Mouse (Mus musculus): ENCODE measurements around the gene Gm10778. TPM values are rescaled to one million over a fixed set of nuclear protein-coding genes. Genes with fewer than 3 reads are reported as not detected.
"Not testable (repeated sequence)": the region's sequence is repeated elsewhere in the genome, so short reads cannot be mapped to it uniquely, and the experiment has no call there.

Gm10778 gene
- polyA plus RNA-seq, 1 experiment from 2014 or later = 4.9 TPM

DNA sequence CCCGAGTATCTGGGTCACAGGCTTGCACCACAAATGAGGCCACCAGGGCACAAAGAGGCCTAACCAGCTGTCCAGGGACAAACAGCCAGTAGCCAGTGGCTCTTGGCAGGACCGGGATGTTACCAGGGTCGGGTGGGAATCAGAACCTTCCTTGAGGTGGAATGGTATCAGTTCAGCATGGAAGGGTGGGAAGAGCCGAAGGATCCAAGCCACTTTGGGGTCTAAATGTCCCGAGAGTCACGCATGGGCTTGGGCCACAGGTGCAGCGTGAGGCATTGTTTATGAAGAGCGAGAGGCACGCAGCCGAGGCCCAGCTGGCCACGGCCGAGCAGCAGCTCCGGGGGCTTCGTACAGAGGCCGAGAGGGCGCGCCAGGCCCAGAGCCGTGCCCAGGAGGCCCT lies 4.1 kb upstream of the Gm10778 start:
- ATAC-seq (ENCODE audit: insufficient number of reproducible peaks, insufficient read depth, low FRiP score, low TSS enrichment, low read depth) = no peak
- Histone ChIP-seq H3K27me3 (no peaks in the 10 kb centered on the region), H3K9ac (replicated peaks) (no peak overlapping the region), H3K4me1 (replicated peaks) (peaks cover 20% of the 10 kb centered on the region), H3K4me3 (replicated peaks) (no peak overlapping the region), H3K4me2 (no peak overlapping the region; the same call in 1 of the 2 replicates), H3K27ac (no peak overlapping the region), H3K36me3 (no peaks in the 10 kb centered on the region), H3K9me3 (no peaks in the 10 kb centered on the region)
- 92% methylated on average over 18 of the region's 18 CpGs for WGBS

DNA sequence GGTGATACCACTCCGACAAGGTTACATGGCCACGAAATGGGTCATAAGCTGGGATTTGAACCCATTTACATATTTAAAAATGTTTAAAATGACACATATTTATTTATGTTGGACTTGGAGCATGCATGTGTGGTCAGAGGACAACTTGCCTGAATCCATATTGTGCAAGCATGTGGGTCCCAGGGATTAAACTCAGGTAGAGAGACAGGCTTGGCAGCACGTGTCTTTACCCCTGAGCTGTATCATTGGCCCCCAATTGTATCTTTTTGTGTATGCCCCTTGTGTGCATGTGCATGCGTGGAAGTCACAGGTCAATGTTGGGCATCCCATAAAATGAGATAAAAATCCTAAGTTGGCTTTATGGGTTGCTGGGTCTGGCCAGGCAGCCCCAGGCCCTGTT lies 3.5 kb upstream of the Gm10778 start:
- Histone ChIP-seq H3K36me3 (peaks cover 2% of the 10 kb centered on the region; the same call in 1 of the 2 replicates), H3K27ac (no peak overlapping the region), H3K9ac (replicated peaks) (no peak overlapping the region), H3K27me3 (no peaks in the 10 kb centered on the region), H3K4me3 (replicated peaks) (no peak overlapping the region), H3K4me1 (replicated peaks) (peaks cover 20% of the 10 kb centered on the region), H3K4me2 (no peak overlapping the region), H3K9me3 (no peaks in the 10 kb centered on the region)
- no peak for ATAC-seq (ENCODE audit: insufficient number of reproducible peaks, insufficient read depth, low FRiP score, low TSS enrichment, low read depth)
- WGBS = 89% methylated on average over 4 of the region's 4 CpGs

DNA sequence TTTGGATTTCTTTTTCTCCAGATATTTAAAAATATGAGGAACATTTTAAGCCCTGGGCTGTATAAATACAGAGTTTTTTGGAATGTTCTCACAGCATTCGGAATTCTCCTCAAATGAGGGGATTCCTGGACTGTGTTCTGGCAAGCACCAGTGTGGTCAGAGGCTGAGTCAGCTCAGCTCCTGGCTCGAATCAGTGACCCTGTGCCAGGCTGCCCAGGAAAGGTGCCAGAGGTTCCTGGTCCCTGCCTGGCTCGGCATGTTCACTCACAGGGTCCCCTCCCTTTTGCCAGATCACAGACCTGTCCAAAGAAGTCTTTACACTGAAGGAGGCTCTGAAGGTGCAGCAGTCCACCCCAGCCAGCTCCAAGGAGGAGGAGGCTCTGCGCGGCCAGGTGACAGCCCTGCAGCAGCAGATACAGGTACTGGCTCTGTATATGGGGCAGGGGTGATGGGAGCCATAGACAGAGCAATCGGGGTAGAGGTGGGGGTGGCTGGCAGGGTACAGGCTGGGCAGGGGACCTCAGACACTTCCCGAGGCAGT lies 2.8 kb upstream of the Gm10778 start:
- ATAC-seq (ENCODE audit: insufficient number of reproducible peaks, insufficient read depth, low FRiP score, low TSS enrichment, low read depth) = no peak
- Histone ChIP-seq H3K27me3 (no peaks in the 10 kb centered on the region), H3K9me3 (no peaks in the 10 kb centered on the region), H3K4me3 (replicated peaks) (no peak overlapping the region), H3K9ac (replicated peaks) (no peak overlapping the region), H3K4me1 (replicated peaks) (peaks cover 20% of the 10 kb centered on the region), H3K36me3 (peaks cover 8% of the 10 kb centered on the region; the same call in 1 of the 2 replicates), H3K4me2 (no peak overlapping the region), H3K27ac (no peak overlapping the region)
- 81% methylated on average over 7 of the region's 7 CpGs for WGBS

- H3K9me3 ChIP-seq = peaks cover 47% of the 10 kb centered on the region
- WGBS = 95% methylated on average over 10 of the region's 10 CpGs
- no peak for ATAC-seq (ENCODE audit: insufficient number of reproducible peaks, insufficient read depth, low FRiP score, low TSS enrichment, low read depth)
Observed at GRCm38 (mm10) chr10:81655178-81655577, 6.3 kb downstream of the Gm10778 start.

GRCm38 (mm10) chr10:81656174-81656573 lies 7.3 kb downstream of the Gm10778 start:
- H3K4me1 ChIP-seq (replicated peaks) = no peaks in the 10 kb centered on the region
- no peaks in the 10 kb centered on the region for H3K27me3 ChIP-seq
- WGBS = 92% methylated on average over 2 of the region's 2 CpGs
- H3K9ac ChIP-seq (replicated peaks) = no peak overlapping the region
- no peak overlapping the region for H3K4me3 ChIP-seq (replicated peaks)
- ATAC-seq (ENCODE audit: insufficient number of reproducible peaks, insufficient read depth, low FRiP score, low TSS enrichment, low read depth) = no peak
- H3K4me2 ChIP-seq = no peak overlapping the region
- no peak overlapping the region for H3K27ac ChIP-seq
- H3K9me3 ChIP-seq = peaks cover 51% of the 10 kb centered on the region
- H3K36me3 ChIP-seq = peaks cover 46% of the 10 kb centered on the region

More at GRCm38 (mm10) chr10:81655178-81655577, 6.3 kb downstream of the Gm10778 start:
- H3K4me2 ChIP-seq = no peak overlapping the region
- H3K4me1 ChIP-seq (replicated peaks) = no peaks in the 10 kb centered on the region
- H3K27me3 ChIP-seq = no peaks in the 10 kb centered on the region
- H3K27ac ChIP-seq = no peak overlapping the region
- H3K4me3 ChIP-seq (replicated peaks) = no peak overlapping the region
- H3K36me3 ChIP-seq = peaks cover 50% of the 10 kb centered on the region
- no peak overlapping the region for H3K9ac ChIP-seq (replicated peaks)

DNA sequence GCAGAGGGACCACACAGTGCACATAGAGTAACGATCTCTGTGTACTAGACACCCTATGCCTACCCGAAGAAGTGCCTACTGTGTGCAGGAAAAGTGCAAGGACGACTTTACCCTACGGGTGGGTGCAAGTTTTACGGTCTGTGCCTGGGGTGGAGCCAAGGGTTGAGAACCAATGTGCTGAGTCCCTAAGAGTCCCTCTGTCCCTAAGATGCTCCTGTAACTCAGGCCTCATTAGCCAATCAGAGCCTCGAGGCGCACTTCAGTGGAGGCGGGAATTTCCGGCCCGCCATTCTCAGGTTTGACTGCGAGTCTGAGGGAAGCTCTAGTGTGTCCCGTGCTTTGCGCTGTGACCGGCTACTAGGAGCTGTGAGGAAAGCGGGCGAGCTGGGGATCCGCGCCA lies 38.3 kb downstream of the Gm10778 start:
- H3K4me2 ChIP-seq; ATAC-seq (ENCODE audit: insufficient number of reproducible peaks, insufficient read depth, low FRiP score, low TSS enrichment, low read depth); H3K27ac ChIP-seq; H3K36me3 ChIP-seq; H3K4me3 ChIP-seq (replicated peaks); H3K9me3 ChIP-seq; H3K27me3 ChIP-seq; H3K9ac ChIP-seq (replicated peaks); H3K4me1 ChIP-seq (replicated peaks): not testable (repeated sequence)
- WGBS = no CpG with 5 or more reads among the region's 18 CpGs

GRCm38 (mm10) chr10:81704531-81705301 lies 55.9 kb downstream of the Gm10778 start, which contains the start of gene Zfp433:
Zfp433 (plus strand) TSS chr10:81704825.
- H3K4me3 ChIP-seq (replicated peaks); H3K36me3 ChIP-seq; H3K4me1 ChIP-seq (replicated peaks); H3K9ac ChIP-seq (replicated peaks); H3K9me3 ChIP-seq; H3K4me2 ChIP-seq; H3K27me3 ChIP-seq; H3K27ac ChIP-seq: not testable (repeated sequence)
- ATAC-seq (ENCODE audit: insufficient number of reproducible peaks, insufficient read depth, low FRiP score, low TSS enrichment, low read depth) = peak; percentile 100
- no CpG with 5 or more reads among the region's 46 CpGs for WGBS

Other genes with a start within 250 kb of the Gm10778 start
- 30.8 and 31.1 TPM in 2 replicates for gene Nfic, start 193.4 kb upstream of the Gm10778 start, polyA plus RNA-seq (2016; fragmentation: Nextera tagmentation; extraction: Ambion mirVana)
- 0.70 and 0.93 TPM in 2 replicates for gene Celf5, start 166.3 kb upstream of the Gm10778 start, polyA plus RNA-seq (2016; fragmentation: Nextera tagmentation; extraction: Ambion mirVana)
- gene Ncln, start 152.7 kb upstream of the Gm10778 start, polyA plus RNA-seq (2016; fragmentation: Nextera tagmentation; extraction: Ambion mirVana) = 84.3 and 86.9 TPM in 2 replicates
- 0.28 and 0.53 TPM in 2 replicates for gene S1pr4, start 148.9 kb upstream of the Gm10778 start, polyA plus RNA-seq (2016; fragmentation: Nextera tagmentation; extraction: Ambion mirVana)
- gene Gna15, start 124.8 kb upstream of the Gm10778 start, polyA plus RNA-seq (2016; fragmentation: Nextera tagmentation; extraction: Ambion mirVana) = 1.2 and 1.4 TPM in 2 replicates
- 82.9 and 86.1 TPM in 2 replicates for gene Gna11, start 103.9 kb upstream of the Gm10778 start, polyA plus RNA-seq (2016; fragmentation: Nextera tagmentation; extraction: Ambion mirVana)
- gene Aes, start 89.6 kb upstream of the Gm10778 start, polyA plus RNA-seq (2016; fragmentation: Nextera tagmentation; extraction: Ambion mirVana) = 453 and 478 TPM in 2 replicates
- gene Tle2, start 74.5 kb upstream of the Gm10778 start, polyA plus RNA-seq (2016; fragmentation: Nextera tagmentation; extraction: Ambion mirVana) = 39.4 and 45.6 TPM in 2 replicates
- 15.2 TPM in 2 replicates for gene Tle6, start 48.0 kb upstream of the Gm10778 start, polyA plus RNA-seq (2016; fragmentation: Nextera tagmentation; extraction: Ambion mirVana)
- 2.0 and 2.2 TPM in 2 replicates for gene BC025920, start 42.8 kb upstream of the Gm10778 start, polyA plus RNA-seq (2016; fragmentation: Nextera tagmentation; extraction: Ambion mirVana)
- gene Sirt6, start 21.3 kb upstream of the Gm10778 start, polyA plus RNA-seq (2016; fragmentation: Nextera tagmentation; extraction: Ambion mirVana) = 55.8 and 57.5 TPM in 2 replicates
- gene Ankrd24, start 20.5 kb upstream of the Gm10778 start, polyA plus RNA-seq (2016; fragmentation: Nextera tagmentation; extraction: Ambion mirVana) = 10.1 and 10.4 TPM in 2 replicates
- gene Zfp433, start 55.8 kb downstream of the Gm10778 start, polyA plus RNA-seq (2016; fragmentation: Nextera tagmentation; extraction: Ambion mirVana) = 16.3 and 21.0 TPM in 2 replicates
- 8.6 and 12.4 TPM in 2 replicates for gene Gm3055, start 122.1 kb downstream of the Gm10778 start, polyA plus RNA-seq (2016; fragmentation: Nextera tagmentation; extraction: Ambion mirVana)
- 2.9 and 3.7 TPM in 2 replicates for gene Gm4767, start 163.1 kb downstream of the Gm10778 start, polyA plus RNA-seq (2016; fragmentation: Nextera tagmentation; extraction: Ambion mirVana)
- 9.7 and 9.8 TPM in 2 replicates for gene Gm32687, start 214.9 kb downstream of the Gm10778 start, polyA plus RNA-seq (2016; fragmentation: Nextera tagmentation; extraction: Ambion mirVana)

Data from limb, embryonic 12.5 days (tissue).